Mouse (Mus musculus): ENCODE data around the gene Tmem178b. TPM values are rescaled to one million over a fixed set of nuclear protein-coding genes. Genes with fewer than 3 reads are reported as not detected.

Tmem178b gene
- total and polyA plus RNA-seq, 2 experiments from 2014 or later: 0.07 TPM; not detected in 1

DNA sequence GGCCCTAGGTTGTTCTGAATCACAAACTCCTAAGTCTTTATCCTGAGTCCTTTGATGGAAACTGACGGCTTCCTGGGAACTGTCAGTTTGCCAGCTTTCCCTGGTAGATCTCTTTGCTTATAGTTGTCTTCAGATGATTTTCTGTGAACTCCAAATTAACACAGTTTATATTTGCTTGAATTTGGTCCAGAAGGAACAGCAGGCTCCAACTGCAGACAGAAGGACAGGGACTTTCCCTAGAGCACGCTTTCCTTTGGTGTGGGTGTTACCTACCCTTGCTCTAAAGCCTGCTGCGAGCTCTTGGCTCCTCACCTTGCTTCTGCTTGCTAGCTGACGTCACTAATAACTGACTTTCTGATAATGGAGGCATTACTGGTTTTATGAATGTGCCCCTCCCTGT, 105.9 kb downstream of the Tmem178b start:
- no peak overlapping the region for H3K27ac ChIP-seq (ENCODE audit: low read depth)
- DNase-seq (ENCODE audit: low spot score) (no peak), ATAC-seq (ENCODE audit: insufficient read depth, low read depth) (no peak)
- WGBS: 61% methylated on average over 4 of the region's 4 CpGs
- H3K4me1 ChIP-seq (ENCODE audit: control insufficient read depth, insufficient read depth): no peaks in the 10 kb centered on the region
- H3K9ac ChIP-seq (replicated peaks; ENCODE audit: low read depth, low read length): no peak overlapping the region
- H3K9me3 ChIP-seq (replicated peaks; ENCODE audit: control insufficient read depth, low read length): no peaks in the 10 kb centered on the region
- H3K27me3 ChIP-seq (ENCODE audit: control insufficient read depth, insufficient read depth, low read length): no peaks in the 10 kb centered on the region
- no peak for TF ChIP-seq EP300 (IDR thresholded peaks at IDR 0.05; ENCODE audit: low read depth)
- no peak for TF ChIP-seq CTCF (IDR thresholded peaks at IDR 0.05; ENCODE audit: low read depth)
- no peak overlapping the region for H3K4me3 ChIP-seq (ENCODE audit: low read depth, low read length)
- H3K4me2 ChIP-seq (ENCODE audit: low read depth, low read length): no peak overlapping the region
- H3K36me3 ChIP-seq (replicated peaks; ENCODE audit: control insufficient read depth, insufficient read depth, low read length): no peaks in the 10 kb centered on the region

DNA sequence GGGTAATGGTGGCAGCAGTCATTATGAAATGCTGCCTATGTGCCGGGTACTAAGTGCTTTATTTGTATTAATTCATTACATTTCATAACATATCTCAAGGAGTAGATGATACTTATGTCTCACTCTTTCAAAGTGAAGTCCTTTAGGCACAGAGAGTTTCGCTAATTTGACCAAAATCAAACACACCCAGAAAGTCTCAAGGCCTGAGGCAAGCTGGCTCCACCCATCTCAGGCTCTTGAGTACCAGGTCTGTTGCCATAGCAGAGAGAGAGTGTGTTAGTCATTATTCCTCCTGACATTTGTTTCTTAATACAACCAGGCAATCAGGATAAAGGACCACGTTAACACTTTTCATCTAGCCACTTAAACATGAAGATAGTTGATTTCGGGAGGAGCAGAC, 117.7 kb downstream of the Tmem178b start:
- H3K9me3 ChIP-seq (replicated peaks; ENCODE audit: control insufficient read depth, low read length): 0 out of 2 replicates have a peak, but pooled peaks cover under 1% of the 10 kb centered on the region
- no peak overlapping the region for H3K4me3 ChIP-seq (ENCODE audit: low read depth, low read length)
- WGBS: 74% methylated on average over 4 of the region's 4 CpGs
- no peak overlapping the region for H3K9ac ChIP-seq (replicated peaks; ENCODE audit: low read depth, low read length)
- no peaks in the 10 kb centered on the region for H3K36me3 ChIP-seq (replicated peaks; ENCODE audit: control insufficient read depth, insufficient read depth, low read length)
- TF ChIP-seq CTCF (IDR thresholded peaks at IDR 0.05; ENCODE audit: low read depth): no peak
- TF ChIP-seq EP300 (IDR thresholded peaks at IDR 0.05; ENCODE audit: low read depth): no peak
- no peaks in the 10 kb centered on the region for H3K27me3 ChIP-seq (ENCODE audit: control insufficient read depth, insufficient read depth, low read length)
- no peak for DNase-seq (ENCODE audit: low spot score)
- no peak overlapping the region for H3K27ac ChIP-seq (ENCODE audit: low read depth)
- ATAC-seq (ENCODE audit: insufficient read depth, low read depth): no peak
- no peak overlapping the region for H3K4me2 ChIP-seq (ENCODE audit: low read depth, low read length)
- H3K4me1 ChIP-seq (ENCODE audit: control insufficient read depth, insufficient read depth): no peaks in the 10 kb centered on the region

DNA sequence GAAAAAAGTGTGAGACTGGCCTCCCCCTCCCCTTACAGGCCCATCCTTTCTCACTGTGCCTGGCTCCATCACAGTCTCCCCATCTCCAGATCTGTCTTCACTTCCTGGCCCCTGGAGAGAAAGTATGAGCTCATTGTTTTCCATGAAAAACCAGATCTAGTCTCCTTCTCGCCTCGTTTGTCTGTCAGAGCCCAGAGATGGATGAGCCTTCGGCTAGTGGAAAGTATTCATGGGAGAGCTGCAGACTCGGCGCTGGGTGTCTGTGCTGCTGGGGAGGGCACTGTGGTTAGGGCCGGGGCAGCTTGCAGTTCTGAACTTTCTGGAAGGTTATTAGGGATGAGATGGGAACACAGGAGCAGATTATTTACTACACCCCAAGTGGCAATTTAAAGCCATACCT, 118.9 kb downstream of the Tmem178b start:
- 34% methylated on average over 6 of the region's 6 CpGs for WGBS
- H3K9me3 ChIP-seq (replicated peaks; ENCODE audit: control insufficient read depth, low read length): 0 out of 2 replicates have a peak, but pooled peaks cover 3% of the 10 kb centered on the region
- no peak for ATAC-seq (ENCODE audit: insufficient read depth, low read depth)
- DNase-seq (ENCODE audit: low spot score): no peak
- H3K9ac ChIP-seq (replicated peaks; ENCODE audit: low read depth, low read length): no peak overlapping the region
- no peaks in the 10 kb centered on the region for H3K36me3 ChIP-seq (replicated peaks; ENCODE audit: control insufficient read depth, insufficient read depth, low read length)
- no peak overlapping the region for H3K4me2 ChIP-seq (ENCODE audit: low read depth, low read length)
- no peaks in the 10 kb centered on the region for H3K4me1 ChIP-seq (ENCODE audit: control insufficient read depth, insufficient read depth)
- H3K27me3 ChIP-seq (ENCODE audit: control insufficient read depth, insufficient read depth, low read length): no peaks in the 10 kb centered on the region
- H3K27ac ChIP-seq (ENCODE audit: low read depth): no peak overlapping the region
- H3K4me3 ChIP-seq (ENCODE audit: low read depth, low read length): no peak overlapping the region
- no peak for TF ChIP-seq EP300 (IDR thresholded peaks at IDR 0.05; ENCODE audit: low read depth)
- no peak for TF ChIP-seq CTCF (IDR thresholded peaks at IDR 0.05; ENCODE audit: low read depth)

DNA sequence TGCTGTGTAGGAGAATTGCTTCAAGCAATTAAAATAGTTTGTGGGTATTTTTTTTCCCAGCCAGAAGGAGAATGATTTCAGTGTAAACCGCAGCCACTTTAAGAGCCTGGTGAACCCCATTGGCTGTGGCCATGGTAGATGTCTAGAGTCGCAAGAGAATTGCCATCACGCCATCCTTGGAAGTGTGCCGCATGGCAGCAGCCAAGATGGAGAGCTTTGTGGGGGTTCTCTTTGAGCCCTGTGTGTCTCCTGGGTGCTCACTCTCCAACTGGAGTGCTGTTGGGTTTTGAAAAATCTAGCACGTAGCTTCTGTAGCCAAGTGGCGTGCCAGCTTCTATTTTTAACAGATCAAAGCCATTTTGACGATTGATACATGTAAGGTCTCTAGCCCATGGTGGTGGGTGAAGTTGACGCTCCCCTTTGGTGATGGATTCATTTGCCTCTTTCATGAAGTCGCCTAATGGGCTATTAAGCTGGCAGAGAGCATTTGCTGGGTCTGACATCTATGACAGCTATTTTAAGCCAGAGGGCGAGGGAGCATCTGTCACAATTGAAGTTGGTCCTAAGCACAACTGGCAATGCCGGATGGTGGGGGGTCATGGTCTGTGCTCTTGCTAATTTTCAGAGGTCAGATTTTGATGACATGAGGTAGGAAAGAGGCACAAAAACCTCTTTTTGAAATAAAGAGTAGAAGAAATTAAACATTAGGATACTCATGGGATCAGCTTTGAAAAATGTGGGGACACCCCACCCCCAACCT, 133.1 kb downstream of the Tmem178b start:
- TF ChIP-seq EP300 (IDR thresholded peaks at IDR 0.05; ENCODE audit: low read depth) (no peak), CTCF (IDR thresholded peaks at IDR 0.05; ENCODE audit: low read depth) (no peak)
- Histone ChIP-seq H3K36me3 (replicated peaks; ENCODE audit: control insufficient read depth, insufficient read depth, low read length) (no peaks in the 10 kb centered on the region), H3K4me1 (ENCODE audit: control insufficient read depth, insufficient read depth) (no peaks in the 10 kb centered on the region), H3K9me3 (replicated peaks; ENCODE audit: control insufficient read depth, low read length) (no peaks in the 10 kb centered on the region), H3K4me2 (ENCODE audit: low read depth, low read length) (no peak overlapping the region), H3K27me3 (ENCODE audit: control insufficient read depth, insufficient read depth, low read length) (no peaks in the 10 kb centered on the region), H3K9ac (replicated peaks; ENCODE audit: low read depth, low read length) (no peak overlapping the region), H3K27ac (ENCODE audit: low read depth) (no peak overlapping the region), H3K4me3 (ENCODE audit: low read depth, low read length) (no peak overlapping the region)
- DNase-seq (ENCODE audit: low spot score) (no peak), ATAC-seq (ENCODE audit: insufficient read depth, low read depth) (no peak)
- WGBS: 77% methylated on average over 11 of the region's 11 CpGs

DNA sequence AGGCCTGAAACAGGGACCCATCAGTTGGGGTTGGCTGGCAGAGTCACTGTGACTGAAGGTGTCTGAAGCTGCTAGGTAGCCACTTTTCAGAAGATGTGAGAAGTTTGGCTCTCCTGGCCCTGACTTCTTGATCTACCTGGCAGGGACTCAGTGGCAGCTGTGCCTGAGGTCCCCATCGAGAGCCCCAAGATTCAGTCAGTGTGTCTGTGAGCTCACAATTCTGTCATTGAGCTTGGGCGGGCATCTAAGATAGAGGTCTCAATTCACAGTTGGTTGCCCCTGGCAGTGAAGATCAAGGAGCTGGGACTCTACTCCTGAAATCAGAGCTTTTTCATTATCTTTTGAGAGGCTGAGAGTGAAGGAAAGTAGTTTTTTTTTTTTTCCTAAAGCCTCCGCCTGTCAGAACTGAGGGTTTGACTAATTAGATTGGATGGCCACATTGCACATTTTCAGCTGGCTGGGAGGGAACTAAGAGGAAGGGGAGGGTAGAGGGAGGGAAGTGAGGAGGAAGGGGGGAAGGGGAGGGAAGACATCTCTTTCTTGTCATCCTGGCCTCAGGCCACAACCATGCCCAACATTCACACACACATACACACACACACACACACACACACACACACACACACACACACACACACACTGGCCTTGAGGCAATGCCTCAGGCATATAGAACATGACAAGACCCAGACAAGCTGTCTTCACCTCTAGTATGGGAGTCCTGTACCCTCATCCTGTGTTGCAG, 135.3 kb downstream of the Tmem178b start:
- Histone ChIP-seq H3K9me3 (replicated peaks; ENCODE audit: control insufficient read depth, low read length) (no peaks in the 10 kb centered on the region), H3K27me3 (ENCODE audit: control insufficient read depth, insufficient read depth, low read length) (no peaks in the 10 kb centered on the region), H3K9ac (replicated peaks; ENCODE audit: low read depth, low read length) (no peak overlapping the region), H3K4me1 (ENCODE audit: control insufficient read depth, insufficient read depth) (no peaks in the 10 kb centered on the region), H3K27ac (ENCODE audit: low read depth) (no peak overlapping the region), H3K4me2 (ENCODE audit: low read depth, low read length) (no peak overlapping the region), H3K4me3 (ENCODE audit: low read depth, low read length) (no peak overlapping the region), H3K36me3 (replicated peaks; ENCODE audit: control insufficient read depth, insufficient read depth, low read length) (no peaks in the 10 kb centered on the region)
- DNase-seq (ENCODE audit: low spot score) (no peak), ATAC-seq (ENCODE audit: insufficient read depth, low read depth) (no peak)
- no peak for TF ChIP-seq EP300 (IDR thresholded peaks at IDR 0.05; ENCODE audit: low read depth)
- no peak for TF ChIP-seq CTCF (IDR thresholded peaks at IDR 0.05; ENCODE audit: low read depth)
- 38% methylated on average over 3 of the region's 3 CpGs for WGBS

All from heart, postnatal 0 days (tissue).